Mouse (Mus musculus): ENCODE results near the gene Stra6.

- TF ChIP-seq CTCF (IDR thresholded peaks at IDR 0.05; ENCODE audit: insufficient read depth, low read length) (no peak), POLR2A (IDR thresholded peaks at IDR 0.05; ENCODE audit: borderline replicate concordance, extremely low read depth, low read depth, low read length) (no peak)
These were observed 113.6 kb downstream of the Stra6 start for GRCm38 (mm10) chr9:58177165-58177564.
